Mouse (Mus musculus) stomach, postnatal 0 days (tissue): ENCODE measurements at regions not wholly inside any gene's neighbourhood (a gene's known extent, or its start where the extent isn't known, plus 50 kb on each side); places are given as distances from the start of the nearest gene placed in this dataset.

ENCODE experiments used
- CTCF ChIP-seq: IDR thresholded peaks from 2 replicates; pipeline ENCODE4 v1.5.1; 2016; ENCODE audit warnings: antibody characterized with exemption, low read depth, mild to moderate bottlenecking, moderate library complexity
- EP300 ChIP-seq: optimal IDR thresholded peaks from 2 replicates; pipeline ENCODE3; 2016; ENCODE audit warnings: antibody characterized with exemption

DNA sequence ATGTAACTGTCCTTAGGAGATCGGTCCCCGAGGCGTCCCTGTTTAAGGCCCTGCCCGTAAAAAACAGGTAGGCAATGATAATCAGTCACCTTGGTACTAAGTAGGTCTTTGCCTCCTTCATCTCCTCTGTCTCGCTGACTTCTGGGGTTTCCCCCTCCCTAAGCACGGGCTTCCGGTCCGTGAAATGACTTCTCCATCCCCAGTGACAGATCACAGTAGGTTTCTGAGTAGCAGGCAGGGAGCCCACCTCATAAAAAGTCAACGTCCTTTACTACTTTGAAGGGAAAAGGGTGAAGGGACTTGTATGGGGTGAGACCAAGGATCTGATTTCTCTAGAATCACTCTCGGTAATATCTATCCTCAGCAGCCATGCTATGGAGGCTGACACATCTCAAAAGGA, 213.0 kb downstream of the Srbd1 start:
- TF ChIP-seq CTCF (no peak), EP300 (no peak)
